Mouse (Mus musculus) heart, postnatal 10 days (tissue): ENCODE measurements around the gene Ntrk2. TPM values are rescaled to one million over a fixed set of nuclear protein-coding genes. Genes with fewer than 3 reads are reported as not detected.
"Not testable (repeated sequence)": the region's sequence is repeated elsewhere in the genome, so short reads cannot be mapped to it uniquely, and the experiment has no call there.

Experiments used
- DNase-seq, 2 experiments: peaks; one replicate each; pipeline ENCODE4 v3.0.0; 2021
- intact Hi-C: fragments of 180-260 bp; cut with DNase I; formaldehyde crosslinking; loops from one replicate; pipeline ENCODE4 v1.15.1; 2025
- total RNA-seq, 2 experiments: library from RNA; stranded (reverse); gene quantifications; 2 replicates each; pipeline ENCODE4 v1.2.3; 2021

Gene Ntrk2
- total RNA-seq, 2 experiments from 2014 or later: 2.1 to 3.5 TPM

- intact Hi-C loops: no loop called here
Measured at GRCm38 (mm10) chr13:59092045-59092857, 285.9 kb downstream of the Ntrk2 start.

DNA sequence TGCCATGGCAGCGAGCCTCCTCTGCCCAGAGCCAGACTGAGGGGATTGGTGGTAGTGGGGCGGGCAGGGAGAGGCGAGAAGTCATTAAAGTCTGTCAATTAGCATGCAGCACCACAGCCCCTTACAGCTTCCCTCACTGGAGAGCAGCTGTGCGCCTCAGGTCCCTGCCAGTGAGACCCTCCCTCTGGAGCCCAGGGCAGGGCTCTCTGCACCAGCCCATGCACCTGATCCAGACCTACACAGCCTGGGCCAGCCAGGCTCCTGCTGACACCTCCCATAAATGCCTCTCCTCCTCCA is 286.4 kb downstream of the Ntrk2 start:
- DNase-seq: no peak
- intact Hi-C loops: no loop called here

More at GRCm38 (mm10) chr13:59092045-59092857, 285.9 kb downstream of the Ntrk2 start:
- no peak for DNase-seq

DNA sequence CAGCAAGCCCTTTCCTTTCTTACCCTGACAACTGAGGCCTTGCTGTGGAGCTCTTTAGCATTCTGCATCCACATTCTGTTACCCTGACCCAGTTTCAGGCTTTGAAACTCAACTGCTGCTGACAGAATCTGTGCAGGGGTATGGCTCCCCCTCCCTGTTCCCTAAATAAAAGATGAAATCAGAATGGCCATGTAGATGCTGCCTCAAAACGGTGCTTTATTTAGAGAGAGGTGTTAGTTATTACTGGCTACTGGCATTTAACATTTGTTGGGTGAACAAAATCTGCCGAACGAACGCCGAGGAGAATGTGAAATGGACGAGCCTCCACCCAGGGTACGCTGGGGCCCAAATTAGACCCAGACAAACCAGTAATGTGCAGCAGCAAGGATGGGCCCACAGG is 288.4 kb downstream of the Ntrk2 start:
- DNase-seq: no peak
- intact Hi-C loops: no loop called here

- intact Hi-C loops: no loop called here
- no peak for DNase-seq
Measured at GRCm38 (mm10) chr13:59095811-59096391, 289.5 kb downstream of the Ntrk2 start.

DNA sequence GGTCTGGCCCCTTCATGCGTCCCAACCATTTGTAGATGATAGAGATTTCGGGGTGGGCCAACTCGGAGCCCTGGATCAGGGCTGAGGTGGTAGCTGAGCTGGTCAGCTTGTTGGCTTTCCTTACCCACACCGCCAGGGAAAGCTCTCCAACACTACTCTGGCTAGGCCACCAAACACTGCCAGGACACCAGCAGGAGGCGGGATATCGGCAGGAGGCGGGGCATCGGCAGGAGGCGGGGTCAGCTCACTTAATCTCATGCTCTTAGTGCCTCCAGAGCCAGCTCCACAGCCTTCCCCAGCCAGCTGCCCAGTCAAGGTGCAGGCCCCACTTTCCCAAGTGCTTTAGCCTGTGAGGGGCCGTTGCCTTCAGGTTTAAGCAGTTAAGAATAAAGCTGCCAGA is 293.7 kb downstream of the Ntrk2 start:
- no peak for DNase-seq
- intact Hi-C loops: no loop called here

DNA sequence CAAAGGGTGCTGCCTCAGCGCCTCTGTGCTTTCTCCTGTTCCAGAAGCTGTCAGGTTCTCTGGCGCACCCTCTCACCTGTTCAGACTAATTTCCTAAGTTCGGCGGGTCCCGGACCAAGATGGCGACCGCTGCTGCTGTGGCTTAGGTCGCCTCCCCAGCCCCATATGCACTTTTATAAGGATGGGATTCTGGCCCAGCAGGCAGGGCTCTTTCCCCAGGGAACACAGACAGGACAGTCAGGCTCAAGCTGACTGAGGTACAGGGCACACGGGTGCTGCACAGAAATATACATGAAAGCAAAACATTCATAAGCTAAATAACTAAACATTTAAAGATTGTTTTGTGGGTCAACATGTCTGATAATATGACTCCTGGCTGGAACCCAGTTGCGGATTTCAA is 301.4 kb downstream of the Ntrk2 start:
- DNase-seq, intact Hi-C loops: not testable (repeated sequence)

GRCm38 (mm10) chr13:59110107-59110506 is 303.7 kb downstream of the Ntrk2 start:
- intact Hi-C loops: no loop called here
- DNase-seq: no peak

DNA sequence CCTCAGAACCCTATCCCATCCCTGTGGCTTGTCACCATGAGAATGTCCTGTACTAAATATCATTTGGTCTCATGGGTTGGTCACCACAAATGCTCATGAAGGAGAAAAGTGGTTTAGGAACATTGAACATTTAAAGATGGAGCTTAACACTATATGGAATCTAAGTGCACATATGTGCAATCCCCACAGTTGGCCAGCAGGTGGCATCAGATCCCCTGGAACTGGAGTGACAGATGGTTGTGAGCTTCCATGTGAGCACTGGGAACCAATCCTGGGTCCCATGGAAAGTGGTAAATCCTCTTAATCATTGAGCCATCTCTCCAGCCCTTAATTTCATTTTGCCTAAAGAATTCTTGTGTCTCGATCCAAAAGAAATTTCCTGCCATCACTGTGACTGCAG is 308.3 kb downstream of the Ntrk2 start:
- DNase-seq: no peak
- intact Hi-C loops: no loop called here

DNA sequence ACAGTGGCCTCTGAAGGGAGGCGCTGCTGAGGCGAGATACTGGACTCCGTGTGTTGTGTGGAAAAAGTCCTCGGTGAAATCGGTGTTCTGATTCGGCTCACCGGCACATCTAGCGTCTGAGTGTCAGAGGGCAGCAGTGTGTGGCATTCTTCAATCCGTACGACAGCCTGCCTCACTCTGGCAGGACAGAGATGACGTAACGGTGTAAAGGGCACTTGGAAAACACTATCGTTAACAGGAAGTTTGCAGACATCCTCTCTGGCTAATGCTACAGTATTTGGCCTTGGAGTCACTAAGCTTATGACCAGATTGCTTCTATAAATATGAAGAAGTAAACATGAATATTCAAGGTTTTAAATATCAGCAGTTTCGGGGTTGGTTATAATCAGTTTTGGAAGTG is 309.2 kb downstream of the Ntrk2 start:
- intact Hi-C loops: no loop called here
- DNase-seq: no peak

GRCm38 (mm10) chr13:59117233-59117632 is 310.9 kb downstream of the Ntrk2 start:
- intact Hi-C loops: no loop called here
- DNase-seq: no peak

DNA sequence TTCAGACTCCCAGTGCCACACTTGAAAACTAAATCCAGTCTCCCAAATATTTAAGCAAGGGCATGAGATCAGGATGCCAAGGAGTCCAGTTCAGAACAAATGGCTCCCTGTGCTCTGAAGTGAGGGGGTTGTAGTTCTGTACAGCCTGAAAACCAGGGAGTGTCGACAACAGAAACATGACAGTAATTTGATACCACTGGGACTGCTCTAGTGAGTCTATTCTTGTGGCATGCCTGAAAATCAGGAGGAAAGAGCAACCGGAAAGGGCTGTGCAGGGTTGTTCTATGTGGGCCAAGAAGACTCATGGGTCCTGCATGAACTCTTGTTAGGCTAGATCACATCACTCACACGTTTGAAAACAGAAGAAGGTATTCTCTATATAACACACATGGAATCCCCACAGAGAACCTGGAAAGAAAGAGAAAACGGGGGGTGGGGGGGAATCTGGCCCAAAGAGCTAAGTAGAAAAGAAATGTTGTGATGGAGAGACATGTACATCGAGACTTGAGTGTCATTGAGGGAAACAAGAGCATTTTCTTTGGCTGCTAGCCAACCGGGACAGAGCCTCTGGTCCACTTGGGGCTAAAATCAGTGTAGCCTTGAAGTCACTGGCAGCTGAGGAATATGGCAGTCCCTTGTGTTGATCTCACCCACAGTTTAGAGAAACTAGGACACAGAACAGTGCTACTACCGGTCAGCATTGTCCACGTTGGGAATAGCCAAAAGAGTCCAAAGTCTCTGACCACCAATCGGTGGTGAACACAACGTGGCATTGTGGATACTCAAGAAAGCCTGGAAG is 313.4 kb downstream of the Ntrk2 start:
- DNase-seq: no peak
- intact Hi-C loops: no loop called here

DNA sequence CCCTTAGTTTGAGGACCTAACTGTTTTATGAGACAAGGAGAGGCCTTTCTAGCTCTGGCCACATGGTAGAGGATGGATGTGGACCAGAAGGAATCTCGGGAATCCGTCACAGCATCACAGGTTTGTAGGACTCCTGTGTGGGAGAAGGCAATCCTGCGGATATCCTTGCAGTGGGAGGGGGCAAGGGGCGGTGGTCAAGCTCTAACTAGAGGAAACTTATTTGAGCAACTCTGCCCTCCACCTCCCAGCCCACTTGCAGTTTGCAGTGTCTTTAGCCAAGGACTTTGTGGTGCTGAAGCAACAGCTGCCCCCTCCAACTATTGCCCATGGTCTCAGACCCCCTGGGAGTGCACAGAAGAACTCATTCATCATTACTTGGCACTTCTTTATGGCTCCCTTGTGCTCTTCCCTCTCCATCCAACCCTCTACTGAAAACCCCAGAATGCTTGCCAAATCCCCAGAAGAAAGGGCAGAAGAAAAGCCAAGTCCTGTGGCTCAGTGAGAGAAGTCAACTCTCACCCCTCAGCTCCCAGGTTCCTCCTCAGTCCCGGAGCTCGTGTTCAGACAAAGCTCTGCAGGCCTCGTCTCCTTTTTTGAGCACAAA is 336.9 kb downstream of the Ntrk2 start:
- DNase-seq: no peak
- intact Hi-C loops: no loop called here

DNA sequence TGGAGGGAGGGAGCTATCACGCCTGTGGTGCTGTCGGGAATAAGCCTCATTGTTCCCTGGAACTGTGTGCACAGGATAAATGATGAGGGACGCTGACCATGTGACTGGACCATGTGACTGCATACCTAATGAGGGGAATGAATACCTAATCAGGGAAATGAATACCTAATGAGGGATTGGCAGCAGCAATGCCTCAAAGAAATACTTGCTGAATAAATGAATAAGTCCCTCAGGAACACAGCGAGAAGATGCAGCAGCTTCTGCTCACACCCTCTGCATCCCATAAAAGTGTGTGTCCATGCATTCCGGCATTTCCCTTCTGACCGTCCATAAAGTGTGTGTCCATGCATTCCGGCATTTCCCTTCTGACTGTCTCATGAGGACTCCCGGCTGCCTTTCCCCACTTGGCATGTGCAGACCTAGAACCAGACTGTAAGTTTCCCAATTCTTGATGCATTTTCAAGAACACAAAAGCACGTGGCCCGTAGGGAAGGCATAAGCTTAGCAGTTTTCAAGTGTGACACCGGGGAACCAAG is 338.0 kb downstream of the Ntrk2 start:
- DNase-seq: no peak
- intact Hi-C loops: no loop called here

DNA sequence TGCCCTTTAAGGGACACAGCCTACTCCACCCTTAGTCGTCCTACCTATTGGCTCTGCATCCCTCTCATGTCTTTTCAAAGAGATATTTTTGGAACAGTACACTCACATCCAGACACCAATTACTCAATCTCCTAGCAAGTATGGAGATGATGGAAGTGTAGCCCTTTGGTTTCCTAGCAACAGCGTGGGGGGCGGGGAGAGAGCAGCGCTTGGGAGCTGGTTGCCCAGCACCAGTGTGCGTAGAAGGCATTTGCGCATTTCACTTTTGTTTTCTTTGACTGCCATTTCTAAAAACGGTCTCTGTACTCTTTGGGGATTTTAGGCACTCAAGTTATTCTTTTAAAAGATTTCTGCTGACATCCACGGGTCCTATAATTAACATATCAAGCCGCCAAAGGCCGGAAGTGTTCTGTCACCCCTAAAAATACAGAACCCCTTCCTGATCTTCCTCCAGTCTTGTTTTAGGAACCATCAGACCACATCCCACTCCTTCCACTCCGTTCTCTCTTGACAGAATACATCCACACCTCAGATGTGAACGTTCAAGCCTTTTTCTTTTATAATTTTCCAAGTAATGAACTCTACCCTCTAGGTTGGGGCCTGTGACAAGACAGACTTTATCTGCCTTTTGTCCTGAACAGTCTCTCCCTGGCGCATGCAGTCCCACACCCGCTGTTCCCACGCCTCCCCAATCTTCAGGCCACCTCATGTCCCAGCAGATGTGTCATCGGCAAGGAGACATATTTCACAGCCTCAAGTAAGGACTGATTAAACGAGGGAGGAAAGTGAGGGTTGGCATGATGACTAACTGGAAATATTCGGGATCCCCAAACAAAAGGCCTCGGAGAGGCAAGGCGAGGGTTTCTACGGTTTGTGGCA is 339.5 kb downstream of the Ntrk2 start:
- DNase-seq: peak; percentile 53 to 58
- intact Hi-C loops: no loop called here

DNA sequence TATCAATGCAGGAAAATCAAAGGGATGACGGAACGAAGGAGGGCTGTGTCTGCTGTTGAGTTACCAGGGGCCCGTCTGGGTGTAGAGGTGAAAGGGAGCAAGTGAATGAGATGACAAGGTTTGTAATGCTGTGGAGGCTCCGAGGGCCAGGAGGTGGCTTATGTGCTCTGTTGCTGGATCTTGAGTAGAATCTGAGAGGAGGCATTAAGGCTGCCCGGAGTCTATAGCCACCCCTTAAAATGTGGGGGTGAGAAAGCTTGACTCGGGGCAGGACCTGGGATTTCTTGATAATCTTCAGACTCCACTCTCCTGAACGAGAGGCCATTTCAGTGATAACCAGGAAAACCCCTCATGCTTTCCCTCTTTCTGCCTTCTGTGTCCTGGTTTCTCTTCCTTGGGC is 340.2 kb downstream of the Ntrk2 start:
- intact Hi-C loops: no loop called here
- no peak for DNase-seq

- intact Hi-C loops: no loop called here
- no peak for DNase-seq
Measured at GRCm38 (mm10) chr13:59147976-59148375, 341.6 kb downstream of the Ntrk2 start.

DNA sequence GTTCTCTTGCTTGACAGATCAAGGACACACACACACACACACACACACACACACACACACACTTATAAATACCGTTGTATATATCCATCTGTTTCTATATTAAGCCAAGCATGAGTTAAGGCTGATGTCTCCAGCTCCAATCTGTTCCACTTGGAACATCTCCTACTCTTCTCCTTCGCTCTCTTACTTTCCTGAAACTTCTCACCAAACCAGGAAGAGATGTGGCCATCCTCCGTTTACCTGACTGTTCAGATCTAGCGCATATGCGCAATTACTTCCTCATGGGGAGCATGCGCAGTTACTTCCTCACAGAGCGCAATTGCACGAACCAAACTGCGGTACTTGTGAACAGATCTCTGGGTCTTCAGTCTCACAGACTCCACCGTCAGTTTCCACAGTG is 342.4 kb downstream of the Ntrk2 start:
- DNase-seq: no peak
- intact Hi-C loops: no loop called here

- intact Hi-C loops: no loop called here
- no peak for DNase-seq
Measured at GRCm38 (mm10) chr13:59164015-59164414, 357.6 kb downstream of the Ntrk2 start.

GRCm38 (mm10) chr13:59173840-59174239 is 367.5 kb downstream of the Ntrk2 start:
- DNase-seq: no peak
- intact Hi-C loops: no loop called here

DNA sequence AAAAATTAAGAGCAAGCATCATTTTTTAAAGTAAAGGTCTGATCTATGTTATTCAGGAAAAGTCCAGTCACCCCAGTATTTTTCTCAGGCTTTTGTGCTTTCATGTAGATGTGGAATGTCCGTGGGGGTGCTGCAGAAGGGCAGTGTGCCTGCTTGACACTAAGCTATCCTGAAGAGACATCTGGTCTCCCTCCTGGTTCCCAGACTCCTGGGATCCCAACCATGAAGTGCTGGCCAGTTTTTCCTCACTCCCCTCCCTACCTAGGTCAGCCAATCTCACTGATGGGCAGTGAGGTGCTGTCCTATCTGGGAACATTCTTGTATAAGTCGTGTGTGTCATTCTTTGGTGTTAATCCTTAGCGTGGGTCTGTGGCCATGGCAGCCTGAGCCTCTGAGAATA is 369.7 kb downstream of the Ntrk2 start:
- intact Hi-C loops: no loop called here
- DNase-seq: no peak
